Mouse (Mus musculus): Measurements from ENCODE around the gene Fbxo46.

GRCm38 (mm10) chr7:19094471-19094825 is 25.2 kb upstream of the Fbxo46 start, which contains the start of gene Six5:
- no peak for TF ChIP-seq POLR2A (IDR thresholded peaks at IDR 0.05; ENCODE audit: borderline replicate concordance, insufficient read depth, low read length)
- no peak for TF ChIP-seq CTCF (IDR thresholded peaks at IDR 0.05; ENCODE audit: borderline replicate concordance, insufficient read depth, low read depth, low read length)

Data from cerebellum, adult 2 months (tissue).